Mouse (Mus musculus): Measurements from ENCODE around the gene Ap4s1. TPM values are rescaled to one million over a fixed set of nuclear protein-coding genes. Genes with fewer than 3 reads are reported as not detected.
"Not testable (repeated sequence)": the region's sequence is repeated elsewhere in the genome, so short reads cannot be mapped to it uniquely, and the experiment has no call there.

Ap4s1 gene
- 10 to 100 TPM; 36.9 to 37.8 TPM for total RNA-seq (2021)

DNA sequence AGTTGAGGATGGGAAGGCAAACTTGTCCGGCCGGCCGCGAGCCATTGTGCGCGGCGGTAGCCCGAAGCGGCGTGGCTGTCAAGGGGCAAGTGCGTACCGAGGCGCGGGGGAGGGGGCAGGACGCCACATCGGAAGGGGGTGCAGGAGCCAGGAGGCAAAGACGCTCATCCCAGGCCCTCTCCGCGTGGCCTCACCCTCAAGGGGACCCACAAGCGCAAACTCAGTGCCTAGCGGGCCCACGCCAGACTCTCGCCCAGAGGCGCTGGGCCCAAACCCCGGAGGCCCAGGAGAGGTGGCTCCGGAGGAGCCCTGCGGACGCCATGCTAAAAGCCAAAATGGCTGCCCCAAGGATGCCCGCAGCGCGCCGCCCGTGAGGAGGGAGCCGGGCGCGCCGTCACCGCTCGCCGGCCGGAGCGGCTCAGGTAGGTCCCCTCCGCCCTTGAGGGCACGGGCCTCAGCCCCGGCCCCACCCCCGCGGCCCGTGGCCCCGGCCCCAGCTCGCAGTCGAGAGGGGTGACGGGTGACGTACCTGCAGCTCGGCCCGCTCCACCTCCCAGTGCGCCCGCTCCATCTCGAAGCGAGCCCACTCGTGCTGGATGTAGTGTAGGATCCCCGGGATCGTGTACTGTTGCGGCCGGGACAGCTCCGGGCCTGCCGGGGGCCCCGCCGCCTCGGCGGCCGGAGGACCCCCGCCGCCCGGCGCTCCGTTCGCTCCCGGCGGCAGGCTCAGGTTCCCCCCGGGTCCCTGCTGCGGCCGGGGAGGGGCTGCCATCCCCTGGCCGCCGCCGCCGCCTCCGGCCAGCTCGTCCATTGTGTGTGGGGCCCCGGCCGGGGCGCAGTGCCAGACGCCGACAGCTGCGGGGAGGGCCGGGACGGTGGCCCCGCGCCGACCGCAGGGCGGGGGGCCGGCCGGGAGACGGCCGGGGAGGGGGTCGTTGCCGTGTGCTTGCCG lies at the start of gene Ap4s1:
Gene Ap4s1, plus strand, starts transcription at position 141 of the 952 bp plus-strand sequence.
- intact Hi-C loops (cut with DNase I) = loop anchor here (2.0 kb wide), 2 partner anchors 14 to 24 kb away; no protein-coding TSS in a partner anchor
- DNase-seq = peak; percentile 82

- intact Hi-C loops (cut with DNase I) = loop anchor here (10.0 kb wide), 1 partner anchor 253 kb away; no protein-coding TSS in a partner anchor
- no peak for DNase-seq
These were observed 49.0 kb upstream of the Ap4s1 start for GRCm38 (mm10) chr12:51641871-51642270.

GRCm38 (mm10) chr12:51649401-51649800 lies 41.4 kb upstream of the Ap4s1 start:
- not testable (repeated sequence) for DNase-seq
- intact Hi-C loops (cut with DNase I) = loop anchor here (10.0 kb wide), 1 partner anchor 245 kb away; no protein-coding TSS in a partner anchor

DNA sequence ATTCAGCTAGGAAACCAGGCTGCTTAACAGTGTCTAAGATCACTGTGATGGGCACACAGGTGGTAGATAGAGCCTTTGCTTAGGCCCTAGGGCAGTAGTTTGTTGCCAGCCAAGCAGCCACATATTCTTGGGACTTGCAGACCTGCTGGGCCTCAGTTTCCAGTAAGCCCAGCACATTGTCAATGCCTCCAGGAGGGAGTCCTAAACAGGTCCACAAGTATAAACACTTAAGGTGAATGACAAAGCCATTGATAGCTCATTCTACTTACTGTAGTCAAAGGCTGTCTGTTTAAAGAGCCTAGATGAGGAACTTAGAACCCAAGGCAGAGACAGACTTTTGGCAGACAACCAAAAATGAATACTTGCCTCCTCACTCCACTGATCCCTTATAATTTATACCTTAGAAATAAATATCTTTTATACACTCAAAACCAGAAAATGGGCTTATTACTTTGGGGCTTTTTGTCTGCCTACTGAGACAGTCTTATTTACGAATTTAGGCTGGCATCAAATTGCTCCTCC lies 34.8 kb upstream of the Ap4s1 start:
- no peak for DNase-seq
- intact Hi-C loops (cut with DNase I) = no loop called here

GRCm38 (mm10) chr12:51663011-51663410 lies 27.8 kb upstream of the Ap4s1 start:
- DNase-seq = no peak
- intact Hi-C loops (cut with DNase I) = no loop called here

DNA sequence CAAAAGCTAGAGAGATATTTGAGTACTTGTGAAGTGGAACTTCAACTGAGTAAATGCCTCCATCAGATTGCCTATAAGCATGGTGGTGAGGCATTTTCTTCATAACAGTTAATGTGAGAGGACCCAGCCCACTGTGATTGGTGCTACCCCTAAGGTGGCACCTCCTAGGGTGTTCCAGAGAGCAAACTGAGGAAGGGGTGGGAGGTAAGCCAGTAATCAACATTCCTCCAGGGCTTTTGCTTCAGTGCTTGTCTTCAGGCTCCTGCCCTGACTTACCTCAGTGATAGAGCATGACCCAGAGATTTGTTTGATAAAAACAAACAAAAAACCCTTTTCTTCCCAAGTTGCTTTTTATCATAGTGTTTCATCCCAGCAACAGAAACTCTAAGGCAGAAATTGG lies 26.9 kb upstream of the Ap4s1 start:
- intact Hi-C loops (cut with DNase I) = no loop called here
- no peak for DNase-seq

- intact Hi-C loops (cut with DNase I) = loop anchor here (2.0 kb wide), 2 partner anchors 24 to 74 kb away; partner anchors contain the start of genes Ap4s1 and Strn3
- peak in 1 of 2 experiments; percentile 32 for DNase-seq
These were observed 24.0 kb upstream of the Ap4s1 start for GRCm38 (mm10) chr12:51666708-51667430.

DNA sequence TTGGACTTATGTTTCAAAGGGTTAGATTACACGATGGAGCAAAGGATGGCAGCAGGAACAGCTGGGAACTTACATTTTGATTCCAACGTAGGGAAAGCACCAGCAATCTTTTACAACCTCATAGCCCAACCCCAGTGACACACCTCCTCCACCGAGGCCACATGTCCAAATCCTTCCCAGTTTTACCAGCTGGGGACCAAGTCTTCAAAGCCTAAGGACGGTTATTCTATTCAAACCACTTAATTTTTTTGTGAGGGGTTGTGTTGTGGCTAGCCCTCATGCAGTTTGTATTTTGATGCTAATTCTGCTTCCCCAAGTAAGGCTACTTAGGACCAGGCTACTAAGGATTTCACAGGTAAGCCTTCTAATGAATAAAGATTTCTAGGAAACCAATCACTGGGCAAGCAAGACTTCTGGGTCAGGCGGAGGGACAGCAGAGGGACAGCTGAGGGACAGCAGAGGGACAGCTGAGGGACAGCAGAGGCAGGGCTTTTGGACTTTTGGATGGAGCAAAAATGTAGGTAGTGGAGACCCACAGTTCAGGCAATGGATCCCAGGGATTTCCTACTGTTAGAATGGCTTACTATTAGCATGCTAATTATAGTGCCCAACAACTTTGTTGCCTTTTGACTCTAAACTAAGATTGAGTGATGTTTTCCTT lies 19.5 kb upstream of the Ap4s1 start:
- no peak for DNase-seq
- intact Hi-C loops (cut with DNase I) = no loop called here

- intact Hi-C loops (cut with DNase I) = no loop called here
- no peak for DNase-seq
These were observed 17.6 kb upstream of the Ap4s1 start for GRCm38 (mm10) chr12:51673270-51673669.

GRCm38 (mm10) chr12:51676442-51676841 lies 14.4 kb upstream of the Ap4s1 start:
- DNase-seq = no peak
- intact Hi-C loops (cut with DNase I) = loop anchor here (2.0 to 5.0 kb wide), 2 partner anchors 14 to 1451 kb away; partner anchors contain the start of genes Ap4s1 and Strn3

DNA sequence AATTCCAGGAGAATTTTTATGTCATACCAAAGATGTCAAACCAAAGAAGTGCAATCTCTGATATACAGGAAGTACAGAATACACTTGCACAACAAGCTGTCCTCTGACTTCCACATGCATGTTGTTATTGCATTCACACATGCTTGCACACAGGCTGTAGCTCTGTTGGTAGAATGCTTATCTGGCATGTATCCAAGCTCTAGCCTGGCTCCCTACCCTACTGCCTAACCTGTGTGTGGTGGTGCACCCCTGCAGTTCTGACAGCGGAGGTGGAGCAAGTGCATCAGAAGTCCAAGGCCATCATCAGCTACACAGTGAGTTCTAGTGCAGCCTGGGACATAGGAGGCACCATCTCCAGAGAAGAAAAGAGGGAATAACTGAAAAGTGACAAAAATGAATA lies 12.0 kb upstream of the Ap4s1 start:
- no peak for DNase-seq
- intact Hi-C loops (cut with DNase I) = loop anchor here (5.0 kb wide), 1 partner anchor 1448 kb away; no protein-coding TSS in a partner anchor

- no peak for DNase-seq
- intact Hi-C loops (cut with DNase I) = no loop called here
These were observed 2.3 kb upstream of the Ap4s1 start for GRCm38 (mm10) chr12:51688546-51688945.

GRCm38 (mm10) chr12:51691845-51692632 lies 1.2 kb downstream of the Ap4s1 start, which contains the start of gene Strn3:
Gene Strn3, minus strand, starts transcription at chr12:51691897.
- intact Hi-C loops (cut with DNase I) = loop anchor here (2.0 kb wide), 2 partner anchors 15 to 25 kb away; no protein-coding TSS in a partner anchor
- peak; percentile 97 to 98 for DNase-seq

DNA sequence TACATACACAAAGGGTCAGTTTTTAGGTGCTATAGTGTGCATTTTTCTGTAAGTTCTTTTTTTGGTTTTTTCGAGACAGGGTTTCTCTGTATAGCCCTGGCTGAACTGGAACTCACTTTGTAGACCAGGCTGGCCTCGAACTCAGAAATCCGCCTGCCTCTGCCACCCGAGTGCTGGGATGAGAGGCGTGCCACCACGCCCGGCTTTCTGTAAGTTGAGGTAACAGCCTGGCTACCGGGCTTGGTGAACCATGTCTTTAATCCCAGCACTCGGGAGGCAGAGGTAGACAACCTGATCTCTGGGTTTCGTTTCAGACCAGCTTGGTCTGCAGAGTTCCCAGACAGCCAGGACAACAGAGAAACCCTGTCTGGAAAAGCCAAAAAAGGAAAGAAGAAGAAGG lies 2.0 kb downstream of the Ap4s1 start:
- intact Hi-C loops (cut with DNase I); DNase-seq: not testable (repeated sequence)

DNA sequence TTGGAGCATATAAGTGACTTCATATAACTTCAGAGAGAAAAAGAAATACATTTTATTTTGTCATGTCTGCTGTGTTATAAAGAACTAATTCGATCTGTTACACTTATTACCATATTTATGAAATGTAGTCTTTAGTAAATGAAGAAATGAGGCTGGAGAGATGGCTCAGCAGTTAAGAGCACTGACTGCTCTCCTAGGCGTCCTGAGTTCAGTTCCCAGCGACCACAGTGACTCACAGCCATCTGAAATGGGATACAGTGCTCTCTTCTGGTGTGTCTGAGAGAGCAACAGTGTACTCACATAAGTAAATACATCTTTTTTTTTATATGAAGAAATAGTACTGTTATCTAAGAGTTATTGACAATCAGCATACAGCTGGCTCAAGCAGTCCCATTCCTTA lies 2.6 kb downstream of the Ap4s1 start:
- DNase-seq = no peak
- intact Hi-C loops (cut with DNase I) = no loop called here

GRCm38 (mm10) chr12:51694096-51694495 lies 3.3 kb downstream of the Ap4s1 start:
- intact Hi-C loops (cut with DNase I) = no loop called here
- no peak for DNase-seq

- DNase-seq = no peak
- intact Hi-C loops (cut with DNase I) = no loop called here
These were observed 4.1 kb downstream of the Ap4s1 start for GRCm38 (mm10) chr12:51694966-51695365.

GRCm38 (mm10) chr12:51696157-51696556 lies 5.3 kb downstream of the Ap4s1 start:
- no peak for DNase-seq
- intact Hi-C loops (cut with DNase I) = no loop called here

- intact Hi-C loops (cut with DNase I) = no loop called here
These were observed 9.0 kb downstream of the Ap4s1 start for GRCm38 (mm10) chr12:51699623-51700393.

More at GRCm38 (mm10) chr12:51699623-51700393, 9.0 kb downstream of the Ap4s1 start:
- no peak for DNase-seq

Measured in heart, postnatal 10 days (tissue).